Mouse (Mus musculus): ENCODE measurements around the gene Ankrd34b. TPM values are rescaled to one million over a fixed set of nuclear protein-coding genes. Genes with fewer than 3 reads are reported as not detected.

Gene Ankrd34b
- polyA plus RNA-seq, 1 experiment from 2014 or later: 0.09 TPM

- 6% methylated on average over 19 of the region's 19 CpGs for WGBS
These were observed 58.3 kb downstream of the Ankrd34b start, which contains the start of gene Fam151b for GRCm38 (mm10) chr13:92483852-92484463. Gene Fam151b, minus strand, starts transcription at chr13:92484015.

GRCm38 (mm10) chr13:92490817-92491216 is 65.1 kb downstream of the Ankrd34b start:
- no peak overlapping the region for H3K9ac ChIP-seq (ENCODE audit: low read depth, low read length)
- 63% methylated on average over 4 of the region's 4 CpGs for WGBS
- no peaks in the 10 kb centered on the region for H3K27me3 ChIP-seq (replicated peaks; ENCODE audit: control insufficient read depth, insufficient read depth, low read length)
- peaks cover 27% of the 10 kb centered on the region for H3K36me3 ChIP-seq (ENCODE audit: control insufficient read depth, insufficient read depth)
- H3K4me2 ChIP-seq (replicated peaks; ENCODE audit: low read depth): no peak overlapping the region
- no peaks in the 10 kb centered on the region for H3K9me3 ChIP-seq (ENCODE audit: control insufficient read depth)
- ATAC-seq: no peak
- no peak for TF ChIP-seq CTCF (IDR thresholded peaks at IDR 0.05; ENCODE audit: low read depth)
- no peaks in the 10 kb centered on the region for H3K4me1 ChIP-seq (replicated peaks; ENCODE audit: control insufficient read depth, insufficient read depth, low read length)
- H3K4me3 ChIP-seq (ENCODE audit: low read depth, low read length): no peak overlapping the region
- H3K27ac ChIP-seq (ENCODE audit: low read depth, low read length): no peak overlapping the region

More at GRCm38 (mm10) chr13:92483852-92484463, 58.3 kb downstream of the Ankrd34b start, which contains the start of gene Fam151b:
- H3K9ac ChIP-seq (ENCODE audit: low read depth, low read length): peak within 1 kb of the TSS; percentile 26; the same call in 1 of the 2 replicates
- H3K9me3 ChIP-seq (ENCODE audit: control insufficient read depth): no peaks in the 10 kb centered on the region
- H3K4me1 ChIP-seq (replicated peaks; ENCODE audit: control insufficient read depth, insufficient read depth, low read length): no peaks in the 10 kb centered on the region
- H3K4me3 ChIP-seq (ENCODE audit: low read depth, low read length): peak within 1 kb of the TSS; percentile 49
- 0 out of 2 replicates have a peak within 1 kb of the TSS, but pooled peaks have one; percentile 0 for H3K27ac ChIP-seq (ENCODE audit: low read depth, low read length)
- no peak for TF ChIP-seq CTCF (IDR thresholded peaks at IDR 0.05; ENCODE audit: low read depth)
- no peaks in the 10 kb centered on the region for H3K36me3 ChIP-seq (ENCODE audit: control insufficient read depth, insufficient read depth)
- peak within 1 kb of the TSS; percentile 68 for H3K4me2 ChIP-seq (replicated peaks; ENCODE audit: low read depth)
- no peaks in the 10 kb centered on the region for H3K27me3 ChIP-seq (replicated peaks; ENCODE audit: control insufficient read depth, insufficient read depth, low read length)
- peak; percentile 100 for ATAC-seq

Other genes starting within 250 kb of the Ankrd34b start
- gene Gm20379, start 119.9 kb upstream of the Ankrd34b start, polyA plus RNA-seq (2015; fragmentation: Nextera tagmentation; extraction: Ambion mirVana): 0.34 and 0.73 TPM in 2 replicates
- 10.2 and 11.0 TPM in 2 replicates for gene Dhfr, start 71.2 kb upstream of the Ankrd34b start, polyA plus RNA-seq (2015; fragmentation: Nextera tagmentation; extraction: Ambion mirVana)
- gene Msh3, start 70.9 kb upstream of the Ankrd34b start, polyA plus RNA-seq (2015; fragmentation: Nextera tagmentation; extraction: Ambion mirVana): 8.0 and 9.5 TPM in 2 replicates
- gene Fam151b, start 58.1 kb downstream of the Ankrd34b start, polyA plus RNA-seq (2015; fragmentation: Nextera tagmentation; extraction: Ambion mirVana): 0.29 and 0.46 TPM in 2 replicates
- gene Zfyve16, start 105.0 kb downstream of the Ankrd34b start, polyA plus RNA-seq (2015; fragmentation: Nextera tagmentation; extraction: Ambion mirVana): 3.5 TPM in 2 replicates
- not detected in 2 replicates for gene Spz1, start 150.3 kb downstream of the Ankrd34b start, polyA plus RNA-seq (2015; fragmentation: Nextera tagmentation; extraction: Ambion mirVana)
- 10.8 and 11.8 TPM in 2 replicates for gene Serinc5, start 185.2 kb downstream of the Ankrd34b start, polyA plus RNA-seq (2015; fragmentation: Nextera tagmentation; extraction: Ambion mirVana)